Mouse (Mus musculus): Measurements from ENCODE around the gene Tpgs1.
A peak's percentile ranks its signal among the peaks of the same experiment; 100 is the strongest.

Tpgs1 gene

GRCm38 (mm10) chr10:79669576-79670057 is 448 bp downstream of the Tpgs1 start:
- peak; percentile 69 to 71 for DNase-seq

GRCm38 (mm10) chr10:79670071-79670888 is 1.1 kb downstream of the Tpgs1 start:
- DNase-seq = no peak

DNA sequence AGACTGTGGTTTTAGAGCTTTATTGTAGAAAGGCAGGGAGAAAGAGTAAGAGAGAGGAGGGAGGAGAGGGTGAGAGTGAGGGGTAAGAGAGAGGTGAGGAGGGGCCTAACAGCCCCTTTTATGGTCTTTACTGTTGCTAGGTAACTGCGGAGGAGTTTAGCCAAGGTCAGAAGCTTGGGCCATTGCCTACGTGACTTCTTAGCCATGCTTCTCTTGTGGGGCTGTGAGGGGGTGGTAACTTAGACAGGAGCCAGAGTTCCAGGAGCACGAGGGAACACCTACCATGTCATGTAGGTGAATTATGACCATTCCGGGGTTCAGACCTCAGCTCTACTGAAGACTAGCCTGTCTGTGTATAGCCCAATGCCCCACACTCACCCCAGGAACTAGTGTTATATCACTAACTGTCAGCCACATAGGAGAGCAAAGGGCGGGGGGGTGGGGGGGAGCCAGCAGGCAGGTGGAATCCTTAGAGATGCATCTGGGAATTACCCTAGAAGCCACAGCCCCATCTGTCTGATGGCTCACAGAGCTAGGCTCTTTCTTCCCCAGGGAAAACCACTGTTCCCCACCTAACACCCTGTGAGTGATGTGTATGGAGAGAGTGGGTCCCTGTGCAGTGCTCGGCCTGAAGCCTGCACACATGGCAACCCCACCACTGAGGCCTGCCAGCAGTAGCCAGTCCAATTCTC is 2.4 kb downstream of the Tpgs1 start:
- DNase-seq = no peak

- DNase-seq = no peak
Measured at GRCm38 (mm10) chr10:79672088-79672455, 2.9 kb downstream of the Tpgs1 start.

- no peak for DNase-seq
Measured at GRCm38 (mm10) chr10:79673054-79673453, 3.9 kb downstream of the Tpgs1 start.

GRCm38 (mm10) chr10:79675346-79676035 is 6.3 kb downstream of the Tpgs1 start:
- no peak for DNase-seq

- DNase-seq = peak in 1 of 2 experiments; percentile 59
Measured at GRCm38 (mm10) chr10:79680606-79681495, 11.7 kb downstream of the Tpgs1 start.

DNA sequence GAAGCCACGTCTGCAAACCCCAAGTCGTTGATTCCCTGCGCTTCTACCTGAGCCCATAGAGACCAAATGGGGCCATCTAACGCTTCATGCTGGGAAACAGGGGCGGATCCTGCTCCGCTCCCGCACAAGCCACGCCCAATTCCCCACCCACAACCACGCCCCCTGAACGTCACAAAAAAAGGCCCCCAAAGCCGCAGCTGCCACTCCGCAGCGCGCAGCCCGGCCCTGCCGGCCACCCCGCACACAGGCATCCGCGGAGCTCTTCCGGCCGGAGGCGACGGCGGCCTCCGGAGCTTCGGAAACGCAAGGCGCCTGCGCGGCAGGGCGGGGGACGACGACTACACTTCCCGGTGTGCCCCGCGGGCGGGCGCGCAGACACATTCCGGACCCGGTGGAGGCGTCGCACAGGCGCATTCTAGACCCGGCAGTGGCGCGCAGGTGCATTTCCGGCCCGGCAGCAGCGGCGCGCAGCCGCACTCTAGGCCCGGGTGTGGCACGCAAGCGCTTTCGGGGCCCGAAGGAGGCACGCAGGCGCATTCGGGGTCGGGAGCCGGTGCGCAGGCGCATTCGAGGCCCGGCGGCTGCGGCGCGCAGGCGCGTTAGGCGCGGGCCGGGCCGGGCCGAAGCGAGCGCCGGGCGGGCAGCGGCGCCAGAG is 12.5 kb downstream of the Tpgs1 start, which contains the start of gene Cdc34:
Gene Cdc34 (plus strand): TSS at position 605 of the 655 bp plus-strand sequence.
- DNase-seq = peak; percentile 99

GRCm38 (mm10) chr10:79682551-79682915 is 13.4 kb downstream of the Tpgs1 start:
- peak; percentile 33 to 60 for DNase-seq

- peak; percentile 40 to 60 for DNase-seq
Measured at GRCm38 (mm10) chr10:79682916-79683582, 13.9 kb downstream of the Tpgs1 start.

- DNase-seq = no peak
Measured at GRCm38 (mm10) chr10:79683726-79684640, 14.8 kb downstream of the Tpgs1 start.

GRCm38 (mm10) chr10:79684770-79685600 is 15.8 kb downstream of the Tpgs1 start:
- DNase-seq = no peak

DNA sequence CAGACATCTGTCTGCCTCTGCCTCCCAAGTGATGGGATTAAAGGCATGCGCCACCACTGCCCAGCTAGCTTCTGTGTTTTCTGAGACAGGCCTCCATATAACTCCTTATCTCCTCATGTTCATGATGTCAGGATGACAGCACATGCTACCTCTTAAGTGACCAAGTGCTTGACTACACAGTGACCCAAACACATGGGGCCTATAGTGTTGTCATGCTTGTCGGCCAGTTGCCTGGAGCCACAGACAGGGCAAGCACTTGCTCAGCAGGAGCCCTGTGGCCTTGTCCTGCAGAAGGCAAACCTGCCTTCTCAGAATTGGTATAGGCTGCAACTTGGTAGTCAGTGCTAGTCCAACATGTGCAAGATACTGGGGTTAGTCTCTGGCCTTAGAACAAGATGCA is 17.1 kb downstream of the Tpgs1 start:
- DNase-seq = no peak

- DNase-seq = no peak
Measured at GRCm38 (mm10) chr10:79686691-79687090, 17.5 kb downstream of the Tpgs1 start.

- no peak for DNase-seq
Measured at GRCm38 (mm10) chr10:79687513-79687912, 18.3 kb downstream of the Tpgs1 start.

- no peak for DNase-seq
Measured at GRCm38 (mm10) chr10:79688720-79689119, 19.6 kb downstream of the Tpgs1 start, which contains the start of gene Gzmm. Gene Gzmm, plus strand, starts transcription at chr10:79689020.

- DNase-seq = no peak
Measured at GRCm38 (mm10) chr10:79689178-79689577, 20.0 kb downstream of the Tpgs1 start.

DNA sequence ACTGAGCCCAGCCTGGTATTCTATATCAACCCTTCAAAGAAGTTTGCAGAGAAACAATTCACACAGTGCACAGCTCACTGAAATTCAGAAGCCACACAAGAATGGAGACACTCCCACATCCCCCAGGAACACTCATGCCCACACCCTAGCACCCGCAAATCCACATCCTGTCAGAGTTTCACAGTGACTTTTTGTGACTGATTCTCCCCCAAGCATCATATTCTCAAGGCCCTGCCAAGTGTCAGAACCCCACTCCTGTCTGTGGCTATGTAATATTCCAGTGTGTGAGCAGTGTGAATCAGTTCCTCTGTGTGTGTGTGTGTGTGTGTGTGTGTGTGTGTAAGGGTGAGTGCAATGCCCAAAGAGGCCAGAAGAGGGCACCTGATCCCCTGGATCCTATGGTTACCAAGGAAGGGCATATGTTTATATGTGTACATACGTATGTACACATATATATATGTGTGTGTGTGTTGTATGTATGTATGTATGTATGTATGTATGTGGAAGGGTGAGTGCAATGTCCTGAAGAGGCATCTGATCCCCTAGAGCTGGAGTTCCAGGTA is 22.9 kb downstream of the Tpgs1 start:
- DNase-seq = no peak

Measured in thymus, adult 18-20 months (tissue).